Comparison of ENCODE assay signal across 2 mouse cellular contexts in the genomic region with DNA sequence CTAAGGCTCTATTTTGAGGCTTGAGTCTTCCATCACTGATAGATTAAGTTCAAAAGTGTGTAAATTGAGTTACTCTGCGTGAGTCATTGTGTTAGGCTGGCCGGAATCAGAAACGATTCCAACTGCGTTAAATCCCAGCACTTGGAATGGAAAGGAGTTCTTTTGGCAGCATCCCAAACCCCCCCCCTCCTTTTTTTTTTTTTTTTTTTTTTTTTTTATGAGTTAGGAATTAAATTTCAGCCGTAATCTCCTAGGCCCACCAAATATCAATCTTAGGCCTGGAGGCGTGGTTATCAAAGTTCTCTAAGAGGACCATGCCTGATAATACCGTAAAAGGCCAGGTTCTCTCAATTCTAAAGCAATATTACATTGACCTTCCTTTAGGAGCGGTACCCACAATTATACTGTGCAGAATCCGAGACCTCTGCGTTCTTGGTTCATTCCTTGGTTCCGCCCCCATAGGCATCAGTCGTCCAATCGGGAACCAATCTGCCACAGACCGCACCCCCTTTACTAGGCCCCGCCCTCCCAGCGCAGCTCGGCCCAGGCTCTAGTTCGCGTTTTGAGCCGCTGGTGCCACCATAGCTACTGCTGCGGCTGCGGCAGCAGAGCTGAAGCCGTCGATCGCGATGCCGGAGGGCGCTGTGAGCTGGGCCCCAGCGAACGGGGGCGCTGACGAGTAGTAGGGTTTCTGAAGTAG.
TF ChIP-seq lines count a peak whose summit lies in the region.

No protein-coding gene starts in this region.

TF ChIP-seq in C2C12, 6 proteins besides CTCF, POLR2A, EP300 and RAD21:
- TF ChIP-seq USF1 (IDR thresholded peaks at IDR 0.05; ENCODE audit: low read depth), result no peak
- peak; percentile 77 for TF ChIP-seq MAX (IDR thresholded peaks at IDR 0.05)
- TF ChIP-seq CEBPB (IDR thresholded peaks at IDR 0.05; ENCODE audit: low read depth), result no peak

TF ChIP-seq in myocyte, 11 proteins besides CTCF, POLR2A, EP300 and RAD21:
- peak in 1 of 3 experiments; percentile 3 for TF ChIP-seq MYOG (IDR thresholded peaks at IDR 0.05; ENCODE audit: control insufficient read depth in 1 of 3, insufficient read depth in 1 of 3, insufficient read length in 2 of 3, low read depth in 2 of 3)
- TF ChIP-seq E2F4 (IDR thresholded peaks at IDR 0.05; ENCODE audit: insufficient read depth), result no peak
- TF ChIP-seq POLR2AphosphoS2 (IDR thresholded peaks at IDR 0.05; ENCODE audit: insufficient read length, low read depth), result peak; percentile 96
- TF ChIP-seq TCF12 (IDR thresholded peaks at IDR 0.05; ENCODE audit: insufficient read depth, poor library complexity, severe bottlenecking), result no peak
- peak in 1 of 3 experiments; percentile 20 for TF ChIP-seq MYOD1 (IDR thresholded peaks at IDR 0.05; ENCODE audit: control insufficient read depth in 1 of 3, insufficient read length in 2 of 3, low read depth in 2 of 3)
- TF ChIP-seq SRF (IDR thresholded peaks at IDR 0.05; ENCODE audit: control insufficient read depth, insufficient read length, low read depth), result peak; percentile 63
- TF ChIP-seq USF1 (IDR thresholded peaks at IDR 0.05; ENCODE audit: low read depth), result no peak
